Mouse (Mus musculus) lung, embryonic 14.5 days (tissue): ENCODE measurements around the gene Cfap44. TPM values are rescaled to one million over a fixed set of nuclear protein-coding genes. Genes with fewer than 3 reads are reported as not detected.

ENCODE experiments used
- ATAC-seq: fragments of 200-750 bp; cut with Nextera tagmentation; 2 replicates; pipeline ENCODE4 v1.8.0; 2017; ENCODE audit warnings: mild to moderate bottlenecking, moderate TSS enrichment, moderate library complexity; ENCODE audit not compliant: insufficient read depth
- DNase-seq: peaks from one replicate; pipeline ENCODE4 v3.0.0-alpha.2; 2015
- H3K27ac ChIP-seq: fragments of 300-500 bp; sonication (generic); 2 replicates; pipeline ENCODE4 v1.5.1; 2014; ENCODE audit warnings: low read depth, mild to moderate bottlenecking, moderate library complexity
- H3K27me3 ChIP-seq: fragments of 300-500 bp; sonication (generic); 2 replicates; pipeline ENCODE4 v1.6.1; 2014; ENCODE audit warnings: low read length, control low read depth; ENCODE audit not compliant: insufficient read depth
- H3K36me3 ChIP-seq: fragments of 300-500 bp; sonication (generic); 2 replicates; pipeline ENCODE4 v1.6.1; 2014; ENCODE audit warnings: control low read depth; ENCODE audit not compliant: insufficient read depth
- H3K4me1 ChIP-seq: fragments of 300-500 bp; sonication (generic); 2 replicates; pipeline ENCODE4 v1.6.1; 2014; ENCODE audit warnings: antibody characterized with exemption, control low read depth; ENCODE audit not compliant: insufficient read depth
- H3K4me2 ChIP-seq: fragments of 300-500 bp; sonication (generic); 2 replicates; pipeline ENCODE4 v1.6.1; 2014; ENCODE audit warnings: mild to moderate bottlenecking
- H3K4me3 ChIP-seq: fragments of 300-500 bp; sonication (generic); 2 replicates; pipeline ENCODE4 v1.5.1; 2014; ENCODE audit warnings: low read depth, low read length
- H3K9ac ChIP-seq: fragments of 300-500 bp; sonication (generic); 2 replicates; pipeline ENCODE4 v1.6.1; 2014
- H3K9me3 ChIP-seq: fragments of 300-500 bp; sonication (generic); 2 replicates; pipeline ENCODE4 v1.6.1; 2016; ENCODE audit warnings: low read depth, low read length, control low read depth
- CTCF ChIP-seq: IDR thresholded peaks from 2 replicates; pipeline ENCODE4 v1.5.1; 2016; ENCODE audit warnings: antibody characterized with exemption, low read depth
- WGBS: fragments of 180-500 bp; shearing (Covaris S2); extraction: QIAGEN DNeasy Blood & Tissue Kit; methylation state at CpG from one replicate; pipeline ENCODE4 v1.1.7; 2014; 5-methylcytosine and 5-hydroxymethylcytosine counted together
- polyA plus RNA-seq: library from polyadenylated mRNA; unstranded; fragments of >200 nt; fragmentation: Nextera tagmentation; extraction: Ambion mirVana; gene quantifications from 2 replicates; pipeline ENCODE4 v1.2.1, GENCODE M21; 2014

Gene Cfap44
- polyA plus RNA-seq, 1 experiment from 2014 or later, result 0.67 TPM

- WGBS, result 51% methylated on average over 8 of the region's 8 CpGs
- Histone ChIP-seq H3K9me3 (no peaks in the 10 kb centered on the region), H3K27me3 (no peaks in the 10 kb centered on the region), H3K9ac (no peak overlapping the region), H3K4me1 (peaks cover 43% of the 10 kb centered on the region), H3K27ac (no peak overlapping the region), H3K36me3 (peaks cover 4% of the 10 kb centered on the region; the same call in 1 of the 2 replicates), H3K4me3 (no peak overlapping the region), H3K4me2 (no peak overlapping the region)
- no peak for ATAC-seq
- DNase-seq, result no peak
- TF ChIP-seq CTCF, result no peak
Measured at GRCm38 (mm10) chr16:44529691-44530090, 135.1 kb downstream of the Cfap44 start.

GRCm38 (mm10) chr16:44530191-44530590 lies 135.6 kb downstream of the Cfap44 start:
- DNase-seq (no peak), ATAC-seq (no peak)
- Histone ChIP-seq H3K4me1 (peaks cover 43% of the 10 kb centered on the region), H3K36me3 (peaks cover 4% of the 10 kb centered on the region; the same call in 1 of the 2 replicates), H3K9me3 (no peaks in the 10 kb centered on the region), H3K9ac (no peak overlapping the region), H3K4me2 (peak overlapping the region; percentile 50), H3K4me3 (no peak overlapping the region), H3K27ac (peak overlapping the region; percentile 30; the same call in 1 of the 2 replicates), H3K27me3 (no peaks in the 10 kb centered on the region)
- WGBS, result 26% methylated on average over 9 of the region's 9 CpGs
- no peak for TF ChIP-seq CTCF

- 2% methylated on average over 7 of the region's 7 CpGs for WGBS
Measured at GRCm38 (mm10) chr16:44530829-44531228, 136.2 kb downstream of the Cfap44 start.

GRCm38 (mm10) chr16:44531239-44531797 lies 136.7 kb downstream of the Cfap44 start:
- no peaks in the 10 kb centered on the region for H3K27me3 ChIP-seq
- H3K27ac ChIP-seq, result peak overlapping the region; percentile 50; the same call in 1 of the 2 replicates
- WGBS, result 44% methylated on average over 12 of the region's 12 CpGs
- peak overlapping the region; percentile 50 for H3K4me2 ChIP-seq
- H3K9ac ChIP-seq, result no peak overlapping the region; the same call in 1 of the 2 replicates
- H3K4me1 ChIP-seq, result peaks cover 43% of the 10 kb centered on the region
- H3K9me3 ChIP-seq, result no peaks in the 10 kb centered on the region
- no peak for TF ChIP-seq CTCF
- DNase-seq (no peak), ATAC-seq (0 out of 2 replicates have a peak, but pooled peaks have one; percentile 21)
- H3K4me3 ChIP-seq, result no peak overlapping the region
- peaks cover 4% of the 10 kb centered on the region; the same call in 1 of the 2 replicates for H3K36me3 ChIP-seq

More at GRCm38 (mm10) chr16:44530829-44531228, 136.2 kb downstream of the Cfap44 start:
- Histone ChIP-seq H3K4me1 (peaks cover 43% of the 10 kb centered on the region), H3K9me3 (no peaks in the 10 kb centered on the region), H3K27me3 (no peaks in the 10 kb centered on the region), H3K4me2 (peak overlapping the region; percentile 50), H3K36me3 (peaks cover 4% of the 10 kb centered on the region; the same call in 1 of the 2 replicates), H3K27ac (peak overlapping the region; percentile 50), H3K4me3 (peak overlapping the region; percentile 9; the same call in 1 of the 2 replicates), H3K9ac (peak overlapping the region; percentile 3; the same call in 1 of the 2 replicates)
- peak; percentile 60 for DNase-seq
- peak; percentile 76 for ATAC-seq
- TF ChIP-seq CTCF, result no peak

Other genes with a start within 250 kb of the Cfap44 start
- gene Usf3, start 221.6 kb upstream of the Cfap44 start, polyA plus RNA-seq, result 5.0 and 5.1 TPM in 2 replicates
- 0.20 and 0.26 TPM in 2 replicates for gene Sidt1, start 61.6 kb upstream of the Cfap44 start, polyA plus RNA-seq
- gene Spice1, start 47.7 kb upstream of the Cfap44 start, polyA plus RNA-seq, result 30.6 and 33.5 TPM in 2 replicates
- 36.4 and 38.8 TPM in 2 replicates for gene Boc, start 164.1 kb downstream of the Cfap44 start, polyA plus RNA-seq